Mouse (Mus musculus) E14TG2a.4 (cell line): Measurements from ENCODE around the gene 1810043G02Rik.

Experiments
- CTCF ChIP-seq: conservative IDR thresholded peaks from 2 replicates; pipeline ENCODE4 v1.5.1; 2014; ENCODE audit warnings: low read length
- POU5F1 ChIP-seq: IDR thresholded peaks from 2 replicates; pipeline ENCODE4 v1.6.1; 2014; ENCODE audit warnings: low read length, borderline replicate concordance

- TF ChIP-seq CTCF: no peak
- no peak for TF ChIP-seq POU5F1
Measured at GRCm38 (mm10) chr10:78029080-78029479, 50.8 kb downstream of the 1810043G02Rik start.
